Mouse (Mus musculus): ENCODE measurements at regions not wholly inside any gene's neighbourhood (a gene's known extent, or its start where the extent isn't known, plus 50 kb on each side); places are given as distances from the start of the nearest gene placed in this dataset.

GRCm38 (mm10) chr7:69074780-69075179 lies 325.7 kb upstream of the Arrdc4 start:
- no peak overlapping the region for H3K27ac ChIP-seq
- 63% methylated on average over 7 of the region's 7 CpGs for WGBS
- H3K4me1 ChIP-seq (ENCODE audit: control insufficient read depth, insufficient read depth, low read length) = no peaks in the 10 kb centered on the region
- no peak overlapping the region for H3K4me3 ChIP-seq
- H3K79me2 ChIP-seq (replicated peaks; ENCODE audit: control insufficient read depth, insufficient read depth, low read length) = no peaks in the 10 kb centered on the region
- no peak overlapping the region for H3K9ac ChIP-seq (ENCODE audit: low read depth, low read length)
- H3K36me3 ChIP-seq (ENCODE audit: control insufficient read depth, insufficient read depth, low read length) = no peaks in the 10 kb centered on the region
- intact Hi-C loops (cut with DNase I) = no loop called here
- DNase-seq = no peak
- H3K27me3 ChIP-seq (ENCODE audit: control insufficient read depth, insufficient read depth, low read length) = no peaks in the 10 kb centered on the region
- no peak for TF ChIP-seq POLR2A (IDR thresholded peaks at IDR 0.05; ENCODE audit: insufficient read depth, low read depth, low read length)
- TF ChIP-seq EP300 (IDR thresholded peaks at IDR 0.05; ENCODE audit: insufficient read depth, low read depth, low read length) = no peak
- TF ChIP-seq CTCF (IDR thresholded peaks at IDR 0.05) = no peak

- no peak for DNase-seq
- no peak overlapping the region for H3K27ac ChIP-seq
- WGBS = 71% methylated on average over 5 of the region's 5 CpGs
- no peak for TF ChIP-seq POLR2A (IDR thresholded peaks at IDR 0.05; ENCODE audit: insufficient read depth, low read depth, low read length)
- TF ChIP-seq EP300 (IDR thresholded peaks at IDR 0.05; ENCODE audit: insufficient read depth, low read depth, low read length) = no peak
- TF ChIP-seq CTCF (IDR thresholded peaks at IDR 0.05) = no peak
- no peak overlapping the region for H3K9ac ChIP-seq (ENCODE audit: low read depth, low read length)
- no peaks in the 10 kb centered on the region for H3K27me3 ChIP-seq (ENCODE audit: control insufficient read depth, insufficient read depth, low read length)
- H3K4me1 ChIP-seq (ENCODE audit: control insufficient read depth, insufficient read depth, low read length) = no peaks in the 10 kb centered on the region
- intact Hi-C loops (cut with DNase I) = no loop called here
- no peaks in the 10 kb centered on the region for H3K79me2 ChIP-seq (replicated peaks; ENCODE audit: control insufficient read depth, insufficient read depth, low read length)
- H3K4me3 ChIP-seq = no peak overlapping the region
- H3K36me3 ChIP-seq (ENCODE audit: control insufficient read depth, insufficient read depth, low read length) = no peaks in the 10 kb centered on the region
Measured at GRCm38 (mm10) chr7:69062994-69063393, 314.0 kb upstream of the Arrdc4 start.

GRCm38 (mm10) chr7:69062506-69062905 lies 313.5 kb upstream of the Arrdc4 start:
- intact Hi-C loops (cut with DNase I) = no loop called here
- no peaks in the 10 kb centered on the region for H3K4me1 ChIP-seq (ENCODE audit: control insufficient read depth, insufficient read depth, low read length)

GRCm38 (mm10) chr7:69062094-69062493 lies 313.1 kb upstream of the Arrdc4 start:
- H3K4me3 ChIP-seq = no peak overlapping the region
- no peak for TF ChIP-seq POLR2A (IDR thresholded peaks at IDR 0.05; ENCODE audit: insufficient read depth, low read depth, low read length)
- no peak for TF ChIP-seq CTCF (IDR thresholded peaks at IDR 0.05)
- no peak for TF ChIP-seq EP300 (IDR thresholded peaks at IDR 0.05; ENCODE audit: insufficient read depth, low read depth, low read length)
- no peak overlapping the region for H3K27ac ChIP-seq
- H3K9ac ChIP-seq (ENCODE audit: low read depth, low read length) = no peak overlapping the region
- WGBS = 74% methylated on average over 8 of the region's 8 CpGs
- no peaks in the 10 kb centered on the region for H3K36me3 ChIP-seq (ENCODE audit: control insufficient read depth, insufficient read depth, low read length)
- no peak for DNase-seq
- H3K79me2 ChIP-seq (replicated peaks; ENCODE audit: control insufficient read depth, insufficient read depth, low read length) = no peaks in the 10 kb centered on the region
- H3K27me3 ChIP-seq (ENCODE audit: control insufficient read depth, insufficient read depth, low read length) = no peaks in the 10 kb centered on the region
- intact Hi-C loops (cut with DNase I) = no loop called here
- no peaks in the 10 kb centered on the region for H3K4me1 ChIP-seq (ENCODE audit: control insufficient read depth, insufficient read depth, low read length)

More at GRCm38 (mm10) chr7:69062506-69062905, 313.5 kb upstream of the Arrdc4 start:
- H3K27me3 ChIP-seq (ENCODE audit: control insufficient read depth, insufficient read depth, low read length) = no peaks in the 10 kb centered on the region
- no peak overlapping the region for H3K9ac ChIP-seq (ENCODE audit: low read depth, low read length)
- no peaks in the 10 kb centered on the region for H3K36me3 ChIP-seq (ENCODE audit: control insufficient read depth, insufficient read depth, low read length)
- TF ChIP-seq EP300 (IDR thresholded peaks at IDR 0.05; ENCODE audit: insufficient read depth, low read depth, low read length) (no peak), CTCF (IDR thresholded peaks at IDR 0.05) (no peak), POLR2A (IDR thresholded peaks at IDR 0.05; ENCODE audit: insufficient read depth, low read depth, low read length) (no peak)
- WGBS = 49% methylated on average over 7 of the region's 7 CpGs
- no peak overlapping the region for H3K4me3 ChIP-seq
- no peak overlapping the region for H3K27ac ChIP-seq
- no peak for DNase-seq
- no peaks in the 10 kb centered on the region for H3K79me2 ChIP-seq (replicated peaks; ENCODE audit: control insufficient read depth, insufficient read depth, low read length)

- no peaks in the 10 kb centered on the region for H3K27me3 ChIP-seq (ENCODE audit: control insufficient read depth, insufficient read depth, low read length)
- H3K27ac ChIP-seq = no peak overlapping the region
- H3K4me1 ChIP-seq (ENCODE audit: control insufficient read depth, insufficient read depth, low read length) = no peaks in the 10 kb centered on the region
- H3K9ac ChIP-seq (ENCODE audit: low read depth, low read length) = no peak overlapping the region
- no peak for DNase-seq
- intact Hi-C loops (cut with DNase I) = no loop called here
- H3K79me2 ChIP-seq (replicated peaks; ENCODE audit: control insufficient read depth, insufficient read depth, low read length) = no peaks in the 10 kb centered on the region
- H3K4me3 ChIP-seq = no peak overlapping the region
- 82% methylated on average over 4 of the region's 4 CpGs for WGBS
- no peaks in the 10 kb centered on the region for H3K36me3 ChIP-seq (ENCODE audit: control insufficient read depth, insufficient read depth, low read length)
- no peak for TF ChIP-seq EP300 (IDR thresholded peaks at IDR 0.05; ENCODE audit: insufficient read depth, low read depth, low read length)
- TF ChIP-seq CTCF (IDR thresholded peaks at IDR 0.05) = no peak
- no peak for TF ChIP-seq POLR2A (IDR thresholded peaks at IDR 0.05; ENCODE audit: insufficient read depth, low read depth, low read length)
Measured at GRCm38 (mm10) chr7:69061242-69061641, 312.2 kb upstream of the Arrdc4 start.

GRCm38 (mm10) chr7:69016575-69016974 lies 267.5 kb upstream of the Arrdc4 start:
- TF ChIP-seq EP300 (IDR thresholded peaks at IDR 0.05; ENCODE audit: insufficient read depth, low read depth, low read length) (no peak), CTCF (IDR thresholded peaks at IDR 0.05) (no peak), POLR2A (IDR thresholded peaks at IDR 0.05; ENCODE audit: insufficient read depth, low read depth, low read length) (no peak)
- H3K4me3 ChIP-seq = no peak overlapping the region
- H3K9ac ChIP-seq (ENCODE audit: low read depth, low read length) = no peak overlapping the region
- WGBS = 43% methylated on average over 8 of the region's 8 CpGs
- DNase-seq = no peak
- H3K27me3 ChIP-seq (ENCODE audit: control insufficient read depth, insufficient read depth, low read length) = no peaks in the 10 kb centered on the region
- no peaks in the 10 kb centered on the region for H3K79me2 ChIP-seq (replicated peaks; ENCODE audit: control insufficient read depth, insufficient read depth, low read length)
- intact Hi-C loops (cut with DNase I) = no loop called here
- no peaks in the 10 kb centered on the region for H3K4me1 ChIP-seq (ENCODE audit: control insufficient read depth, insufficient read depth, low read length)
- no peak overlapping the region for H3K27ac ChIP-seq
- no peaks in the 10 kb centered on the region for H3K36me3 ChIP-seq (ENCODE audit: control insufficient read depth, insufficient read depth, low read length)

Measured in heart, adult 2 months (tissue).